Mouse (Mus musculus) adrenal gland, postnatal 4 days (tissue): ENCODE results near the gene Atpaf1. TPM values are rescaled to one million over a fixed set of nuclear protein-coding genes. Genes with fewer than 3 reads are reported as not detected.

Source experiments
- DNase-seq, 2 experiments: peaks; one replicate each; pipeline ENCODE4 v3.0.0; 2021 to 2022; ENCODE audit warnings: low spot score in 2 of 2, mixed read lengths in 2 of 2
- total RNA-seq, 2 experiments: library from RNA; stranded (reverse); gene quantifications; 2 replicates each; pipeline ENCODE4 v1.2.3; 2021

Atpaf1 gene
- total RNA-seq, 2 experiments from 2014 or later = 63.0 to 68.3 TPM

GRCm38 (mm10) chr4:115846656-115847055 lies 62.0 kb downstream of the Atpaf1 start:
- no peak for DNase-seq

- DNase-seq = no peak
Measured at GRCm38 (mm10) chr4:115847377-115847776, 62.8 kb downstream of the Atpaf1 start.

- no peak for DNase-seq
Measured at GRCm38 (mm10) chr4:115848083-115848482, 63.5 kb downstream of the Atpaf1 start.

- no peak for DNase-seq
Measured at GRCm38 (mm10) chr4:115848990-115849677, 64.5 kb downstream of the Atpaf1 start.

- DNase-seq = no peak
Measured at GRCm38 (mm10) chr4:115850111-115850510, 65.5 kb downstream of the Atpaf1 start.

- DNase-seq = no peak
Measured at GRCm38 (mm10) chr4:115850631-115851030, 66.0 kb downstream of the Atpaf1 start.

GRCm38 (mm10) chr4:115851569-115851968 lies 67.0 kb downstream of the Atpaf1 start:
- DNase-seq = no peak

GRCm38 (mm10) chr4:115855100-115855499 lies 70.5 kb downstream of the Atpaf1 start:
- no peak for DNase-seq

GRCm38 (mm10) chr4:115855609-115856008 lies 71.0 kb downstream of the Atpaf1 start:
- DNase-seq = no peak

GRCm38 (mm10) chr4:115856282-115856681 lies 71.7 kb downstream of the Atpaf1 start:
- no peak for DNase-seq

GRCm38 (mm10) chr4:115857293-115857883 lies 72.8 kb downstream of the Atpaf1 start:
- no peak for DNase-seq

- DNase-seq = no peak
Measured at GRCm38 (mm10) chr4:115863352-115863751, 78.7 kb downstream of the Atpaf1 start.

GRCm38 (mm10) chr4:115863880-115864279 lies 79.3 kb downstream of the Atpaf1 start:
- DNase-seq = no peak

Other genes with a start within 250 kb of the Atpaf1 start
- 1 to 10 TPM; 5.1 to 5.9 TPM for gene Cyp4a31, start 221.2 kb upstream of the Atpaf1 start, total RNA-seq
- gene Cyp4a32, start 183.8 kb upstream of the Atpaf1 start, total RNA-seq = 1 to 10 TPM in 1 of 2 experiments, under 1 TPM in 1; 0.81 to 4.4 TPM
- 10 to 100 TPM; 22.1 to 27.5 TPM for gene Cyp4b1, start 137.1 kb upstream of the Atpaf1 start, total RNA-seq
- 10 to 100 TPM; 68.1 to 71.2 TPM for gene Efcab14, start 47.1 kb upstream of the Atpaf1 start, total RNA-seq
- 1 to 10 TPM; 2.4 to 2.5 TPM for gene Tex38, start 3.8 kb upstream of the Atpaf1 start, total RNA-seq
- 10 to 100 TPM; 17.5 to 20.4 TPM for gene Mob3c, start 43.3 kb downstream of the Atpaf1 start, total RNA-seq
- 10 to 100 TPM; 52.7 to 59.0 TPM for gene Mknk1, start 54.4 kb downstream of the Atpaf1 start, total RNA-seq
- not detected for gene Kncn, start 99.6 kb downstream of the Atpaf1 start, total RNA-seq
- gene 6430628N08Rik, start 105.9 kb downstream of the Atpaf1 start, total RNA-seq = not detected
- gene Dmbx1, start 155.1 kb downstream of the Atpaf1 start, total RNA-seq = not detected
- gene Faah, start 233.1 kb downstream of the Atpaf1 start, total RNA-seq = 10 to 100 TPM in 1 of 2 experiments, 1 to 10 TPM in 1; 10.0 to 10.3 TPM